Mouse (Mus musculus): ENCODE results near the gene Stard3. TPM values are rescaled to one million over a fixed set of nuclear protein-coding genes. Genes with fewer than 3 reads are reported as not detected.

The Stard3 gene
- total and polyA plus RNA-seq, 3 experiments, result 31.7 to 39.6 (median 33.9) TPM

DNA sequence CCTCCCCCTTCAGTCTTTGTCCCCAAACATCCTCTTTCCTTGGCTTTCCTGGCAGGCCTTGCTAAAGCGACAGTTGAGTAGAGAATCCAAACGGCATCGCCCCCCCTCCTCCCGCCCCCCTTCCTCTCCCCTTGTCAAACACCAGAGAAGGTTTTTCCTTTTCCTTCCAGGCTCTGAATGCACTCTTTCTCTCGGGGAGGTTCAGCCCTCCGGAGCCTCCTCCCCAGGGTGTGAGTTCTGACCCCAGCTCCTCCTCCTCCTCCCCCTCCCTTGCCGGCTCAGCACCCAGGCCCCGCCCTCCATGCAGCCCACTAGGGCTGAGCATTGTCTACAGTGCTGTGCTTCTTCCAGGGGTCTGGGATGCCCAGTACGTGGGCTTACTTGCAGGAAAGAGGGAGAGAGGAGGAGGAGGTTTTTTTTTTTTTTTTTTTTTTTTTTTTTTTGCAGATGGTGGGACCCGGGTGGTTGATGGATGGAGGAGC, 51.2 kb downstream of the Stard3 start:
- Histone ChIP-seq H3K9me3 (replicated peaks; ENCODE audit: low read length) (no peaks in the 10 kb centered on the region), H3K27ac (ENCODE audit: insufficient read depth, low read depth) (no peak overlapping the region), H3K4me3 (replicated peaks in 1 of 3; ENCODE audit: low read depth in 2 of 3, low read length in 2 of 3, poor library complexity in 1 of 3) (no peak overlapping the region), H3K9ac (ENCODE audit: insufficient read depth, low read depth) (no peak overlapping the region), H3K79me2 (replicated peaks; ENCODE audit: control insufficient read depth, extremely low read depth, insufficient read depth, poor library complexity, severe bottlenecking) (no peaks in the 10 kb centered on the region), H3K27me3 (replicated peaks) (peaks cover 87% of the 10 kb centered on the region), H3K4me1 (ENCODE audit: control insufficient read depth in 1 of 2, insufficient read depth in 2 of 2) (no peaks in the 10 kb centered on the region; a peak in 1 of 4 replicates), H3K4me2 (ENCODE audit: insufficient read depth, low read depth, poor library complexity, severe bottlenecking) (no peak overlapping the region), H3K36me3 (replicated peaks in 1 of 2; ENCODE audit: control insufficient read depth in 1 of 2, insufficient read depth in 1 of 2, low read length in 1 of 2) (no peaks in the 10 kb centered on the region)
- dilution Hi-C loops (cut with MboI; ENCODE audit: extremely low pct_ligation_motif_present, extremely low pct_unique_long_range_greater_than_20kb, low sequenced_read_pairs) (no loop called here), in situ Hi-C loops (cut with MboI; ENCODE audit: low pct_ligation_motif_present, low pct_unique_long_range_greater_than_20kb, low sequenced_read_pairs) (no loop called here)
- no peak for DNase-seq (ENCODE audit: extremely low read depth)
- TF ChIP-seq ZNF384 (IDR thresholded peaks at IDR 0.05; ENCODE audit: low read depth, low read length), result peak; percentile 27; the same call in 1 of the 2 replicates
- no peak for TF ChIP-seq POLR2AphosphoS2 (IDR thresholded peaks at IDR 0.05; ENCODE audit: low read depth, low read length)

DNA sequence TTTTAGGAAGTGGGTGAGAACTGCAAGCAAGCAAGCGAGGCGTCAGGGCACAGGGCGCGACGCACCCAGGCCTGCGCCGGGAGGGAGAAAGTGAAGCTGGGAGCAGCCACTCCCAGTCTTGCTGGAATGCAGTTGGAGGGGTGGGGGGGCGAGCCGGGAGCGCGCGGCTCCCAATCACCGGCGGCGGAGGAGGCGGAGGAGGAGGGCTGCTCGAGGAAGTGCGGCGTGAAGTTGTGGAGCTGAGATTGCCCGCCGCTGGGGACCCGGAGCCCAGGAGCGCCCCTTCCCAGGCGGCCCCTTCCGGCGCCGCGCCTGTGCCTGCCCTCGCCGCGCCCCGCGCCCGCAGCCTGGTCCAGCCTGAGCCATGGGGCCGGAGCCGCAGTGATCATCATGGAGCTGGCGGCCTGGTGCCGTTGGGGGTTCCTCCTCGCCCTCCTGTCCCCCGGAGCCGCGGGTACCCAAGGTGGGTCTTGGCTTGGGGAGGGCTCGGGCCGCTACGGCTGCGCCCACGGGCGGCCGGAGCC, 54.2 kb downstream of the Stard3 start, which contains the start of gene Erbb2:
Gene Erbb2 (plus strand): TSS at position 198 of the 524 bp plus-strand sequence.
- dilution Hi-C loops (cut with MboI; ENCODE audit: extremely low pct_ligation_motif_present, extremely low pct_unique_long_range_greater_than_20kb, low sequenced_read_pairs), result no loop called here
- Histone ChIP-seq H3K4me2 (ENCODE audit: insufficient read depth, low read depth, poor library complexity, severe bottlenecking) (peak within 1 kb of the TSS; percentile 62), H3K4me3 (replicated peaks in 1 of 3; ENCODE audit: low read depth in 2 of 3, low read length in 2 of 3, poor library complexity in 1 of 3) (peak within 1 kb of the TSS in 1 of 3 experiments; percentile 57), H3K4me1 (ENCODE audit: control insufficient read depth in 1 of 2, insufficient read depth in 2 of 2) (no peaks in the 10 kb centered on the region; a peak in 1 of 4 replicates), H3K27ac (ENCODE audit: insufficient read depth, low read depth) (no peak within 1 kb of the TSS), H3K9me3 (replicated peaks; ENCODE audit: low read length) (no peaks in the 10 kb centered on the region), H3K79me2 (replicated peaks; ENCODE audit: control insufficient read depth, extremely low read depth, insufficient read depth, poor library complexity, severe bottlenecking) (no peaks in the 10 kb centered on the region), H3K36me3 (replicated peaks in 1 of 2; ENCODE audit: control insufficient read depth in 1 of 2, insufficient read depth in 1 of 2, low read length in 1 of 2) (no peaks in the 10 kb centered on the region), H3K27me3 (replicated peaks) (peaks cover 92% of the 10 kb centered on the region), H3K9ac (ENCODE audit: insufficient read depth, low read depth) (peak within 1 kb of the TSS; percentile 15; the same call in 1 of the 2 replicates)
- in situ Hi-C loops (cut with MboI; ENCODE audit: low pct_ligation_motif_present, low pct_unique_long_range_greater_than_20kb, low sequenced_read_pairs), result no loop called here
- DNase-seq (ENCODE audit: extremely low read depth), result no peak
- 0 out of 2 replicates have a peak, but pooled peaks have one; percentile 51 for TF ChIP-seq UBTF (IDR thresholded peaks at IDR 0.05; ENCODE audit: low read depth, low read length)
- no peak for TF ChIP-seq USF1 (IDR thresholded peaks at IDR 0.05; ENCODE audit: low read depth, low read length)
- TF ChIP-seq ELF1 (IDR thresholded peaks at IDR 0.05; ENCODE audit: low read depth, low read length), result no peak
- TF ChIP-seq ZMIZ1 (IDR thresholded peaks at IDR 0.05; ENCODE audit: low read depth, low read length), result no peak

DNA sequence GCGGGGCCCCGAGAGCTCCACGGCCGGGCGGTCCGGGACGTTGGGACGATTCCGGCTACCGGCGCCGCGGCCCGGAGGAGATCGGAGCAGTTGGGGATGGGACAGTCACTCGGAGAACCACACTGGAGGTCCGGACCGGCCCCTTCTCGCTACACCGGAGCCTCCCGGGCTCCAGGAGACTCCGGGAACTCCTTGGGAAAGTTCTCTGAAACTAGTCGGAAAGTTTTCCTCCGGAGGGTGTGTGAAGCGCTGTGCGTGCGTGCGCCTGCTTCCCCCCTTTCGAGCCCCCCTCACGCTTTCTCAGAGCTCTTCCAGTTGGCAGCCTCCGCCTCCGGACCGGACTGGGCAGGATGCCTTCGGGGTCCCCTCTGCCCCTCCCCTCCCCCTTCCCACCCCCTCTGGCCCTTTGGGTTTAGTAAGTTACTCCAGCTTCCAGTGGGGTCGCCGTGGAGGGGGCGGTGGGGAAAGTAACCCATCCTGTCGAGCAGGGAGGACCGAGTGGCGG, 54.7 kb downstream of the Stard3 start:
- in situ Hi-C loops (cut with MboI; ENCODE audit: low pct_ligation_motif_present, low pct_unique_long_range_greater_than_20kb, low sequenced_read_pairs) (no loop called here), dilution Hi-C loops (cut with MboI; ENCODE audit: extremely low pct_ligation_motif_present, extremely low pct_unique_long_range_greater_than_20kb, low sequenced_read_pairs) (no loop called here)
- Histone ChIP-seq H3K9me3 (replicated peaks; ENCODE audit: low read length) (no peaks in the 10 kb centered on the region), H3K4me1 (ENCODE audit: control insufficient read depth in 1 of 2, insufficient read depth in 2 of 2) (no peaks in the 10 kb centered on the region; a peak in 2 of 4 replicates), H3K79me2 (replicated peaks; ENCODE audit: control insufficient read depth, extremely low read depth, insufficient read depth, poor library complexity, severe bottlenecking) (no peaks in the 10 kb centered on the region), H3K27ac (ENCODE audit: insufficient read depth, low read depth) (no peak overlapping the region), H3K36me3 (replicated peaks in 1 of 2; ENCODE audit: control insufficient read depth in 1 of 2, insufficient read depth in 1 of 2, low read length in 1 of 2) (no peaks in the 10 kb centered on the region), H3K4me2 (ENCODE audit: insufficient read depth, low read depth, poor library complexity, severe bottlenecking) (peak overlapping the region; percentile 62), H3K9ac (ENCODE audit: insufficient read depth, low read depth) (peak overlapping the region; percentile 15; the same call in 1 of the 2 replicates), H3K27me3 (replicated peaks) (peaks cover 93% of the 10 kb centered on the region), H3K4me3 (replicated peaks in 1 of 3; ENCODE audit: low read depth in 2 of 3, low read length in 2 of 3, poor library complexity in 1 of 3) (peak overlapping the region in 1 of 3 experiments; percentile 57)
- TF ChIP-seq CHD2 (IDR thresholded peaks at IDR 0.05; ENCODE audit: low read length) (no peak), KAT2A (IDR thresholded peaks at IDR 0.05; ENCODE audit: insufficient replicate concordance, low read length) (no peak), PAX5 (IDR thresholded peaks at IDR 0.05; ENCODE audit: low read length) (no peak), MAZ (IDR thresholded peaks at IDR 0.05; ENCODE audit: low read depth, low read length) (no peak), HCFC1 (IDR thresholded peaks at IDR 0.05; ENCODE audit: low read depth, low read length) (no peak), JUND (conservative IDR thresholded peaks at IDR 0.05; ENCODE audit: low read depth, low read length) (no peak), MAFK (IDR thresholded peaks at IDR 0.05; ENCODE audit: insufficient replicate concordance, low read length) (no peak), NELFE (IDR thresholded peaks at IDR 0.05; ENCODE audit: low read depth, low read length) (no peak), BHLHE40 (IDR thresholded peaks at IDR 0.05; ENCODE audit: low read depth, low read length) (no peak), SMC3 (IDR thresholded peaks at IDR 0.05; ENCODE audit: low read depth, low read length) (no peak), ELF1 (IDR thresholded peaks at IDR 0.05; ENCODE audit: low read depth, low read length) (no peak), NRF1 (IDR thresholded peaks at IDR 0.05; ENCODE audit: low read depth, low read length) (no peak), RAD21 (IDR thresholded peaks at IDR 0.05; ENCODE audit: low read depth, low read length) (no peak), USF2 (conservative IDR thresholded peaks at IDR 0.05; ENCODE audit: low read depth, low read length) (no peak), ZC3H11A (IDR thresholded peaks at IDR 0.05; ENCODE audit: low read depth, low read length) (no peak), TCF12 (IDR thresholded peaks at IDR 0.05; ENCODE audit: low read depth, low read length) (no peak), UBTF (IDR thresholded peaks at IDR 0.05; ENCODE audit: low read depth, low read length) (no peak), POLR2AphosphoS2 (IDR thresholded peaks at IDR 0.05; ENCODE audit: low read depth, low read length) (no peak), GABPA (IDR thresholded peaks at IDR 0.05; ENCODE audit: insufficient replicate concordance, low read depth, low read length) (no peak), MAX (IDR thresholded peaks at IDR 0.05; ENCODE audit: low read length) (no peak)
- no peak for DNase-seq (ENCODE audit: extremely low read depth)

Measured in CH12.LX (cell line).